Mouse (Mus musculus) neural tube, embryonic 12.5 days (tissue): ENCODE measurements at regions not wholly inside any gene's neighbourhood (a gene's known extent, or its start where the extent isn't known, plus 50 kb on each side); places are given as distances from the start of the nearest gene placed in this dataset.
"Not testable (repeated sequence)": the region's sequence is repeated elsewhere in the genome, so short reads cannot be mapped to it uniquely, and the experiment has no call there.

Source experiments
- ATAC-seq: fragments of 200-750 bp; cut with Nextera tagmentation; 2 replicates; pipeline ENCODE4 v1.8.0; 2017; ENCODE audit warnings: low read depth, mild to moderate bottlenecking, moderate TSS enrichment, moderate library complexity; ENCODE audit not compliant: low FRiP score
- H3K27ac ChIP-seq: fragments of 300-500 bp; sonication (generic); 2 replicates; pipeline ENCODE4 v1.5.1; 2016
- H3K27me3 ChIP-seq: fragments of 300-500 bp; sonication (generic); replicated peaks from 2 replicates; pipeline ENCODE4 v1.6.1; 2016; ENCODE audit warnings: mild to moderate bottlenecking
- H3K36me3 ChIP-seq: fragments of 300-500 bp; sonication (generic); 2 replicates; pipeline ENCODE4 v1.6.1; 2016; ENCODE audit warnings: mild to moderate bottlenecking
- H3K4me1 ChIP-seq: fragments of 300-500 bp; sonication (generic); 2 replicates; pipeline ENCODE4 v1.6.1; 2016
- H3K4me2 ChIP-seq: fragments of 300-500 bp; sonication (generic); replicated peaks from 2 replicates; pipeline ENCODE4 v1.6.1; 2016; ENCODE audit warnings: mild to moderate bottlenecking
- H3K4me3 ChIP-seq: fragments of 300-500 bp; sonication (generic); 2 replicates; pipeline ENCODE4 v1.5.1; 2016
- H3K9ac ChIP-seq: fragments of 300-500 bp; sonication (generic); 2 replicates; pipeline ENCODE4 v1.6.1; 2016; ENCODE audit warnings: mild to moderate bottlenecking
- H3K9me3 ChIP-seq: fragments of 300-500 bp; sonication (generic); 2 replicates; pipeline ENCODE4 v1.6.1; 2016; ENCODE audit warnings: mild to moderate bottlenecking
- WGBS: fragments of 180-500 bp; shearing (Covaris S2); methylation state at CpG from one replicate; pipeline ENCODE4 v1.1.7; 2016; 5-methylcytosine and 5-hydroxymethylcytosine counted together

- ATAC-seq: no peak
- H3K27me3 ChIP-seq: no peaks in the 10 kb centered on the region
- H3K4me2 ChIP-seq: no peak overlapping the region
- no peaks in the 10 kb centered on the region for H3K36me3 ChIP-seq
- H3K27ac ChIP-seq: no peak overlapping the region
- no peak overlapping the region for H3K9ac ChIP-seq
- no peak overlapping the region for H3K4me3 ChIP-seq
- H3K9me3 ChIP-seq: no peaks in the 10 kb centered on the region
- 85% methylated on average over 8 of the region's 8 CpGs for WGBS
- H3K4me1 ChIP-seq: no peaks in the 10 kb centered on the region
Measured at GRCm38 (mm10) chr6:81815248-81815961, 108.1 kb upstream of the Gcfc2 start.

GRCm38 (mm10) chr6:81815962-81816338, 107.5 kb upstream of the Gcfc2 start:
- Histone ChIP-seq H3K4me3 (no peak overlapping the region), H3K27me3 (no peaks in the 10 kb centered on the region), H3K36me3 (no peaks in the 10 kb centered on the region), H3K4me2 (no peak overlapping the region), H3K9me3 (no peaks in the 10 kb centered on the region), H3K4me1 (no peaks in the 10 kb centered on the region), H3K27ac (no peak overlapping the region), H3K9ac (no peak overlapping the region)
- 88% methylated on average over 7 of the region's 7 CpGs for WGBS
- ATAC-seq: no peak

- H3K9ac ChIP-seq: no peak overlapping the region
- no peak overlapping the region for H3K27ac ChIP-seq
- no peaks in the 10 kb centered on the region for H3K9me3 ChIP-seq
- H3K36me3 ChIP-seq: no peaks in the 10 kb centered on the region
- no peak overlapping the region for H3K4me2 ChIP-seq
- H3K27me3 ChIP-seq: no peaks in the 10 kb centered on the region
- H3K4me3 ChIP-seq: no peak overlapping the region
- 74% methylated on average over 9 of the region's 9 CpGs for WGBS
- ATAC-seq: peak; percentile 66; the same call in 1 of the 2 replicates
- H3K4me1 ChIP-seq: no peaks in the 10 kb centered on the region
Measured at GRCm38 (mm10) chr6:81817050-81817827, 106.2 kb upstream of the Gcfc2 start.

- Histone ChIP-seq H3K9ac (no peak overlapping the region), H3K4me1 (no peaks in the 10 kb centered on the region), H3K36me3 (no peaks in the 10 kb centered on the region), H3K4me2 (no peak overlapping the region), H3K27me3 (no peaks in the 10 kb centered on the region), H3K4me3 (no peak overlapping the region), H3K9me3 (no peaks in the 10 kb centered on the region), H3K27ac (no peak overlapping the region)
- no peak for ATAC-seq
- 97% methylated on average over 10 of the region's 10 CpGs for WGBS
Measured at GRCm38 (mm10) chr6:81818573-81818972, 104.9 kb upstream of the Gcfc2 start.

GRCm38 (mm10) chr6:81820078-81820477, 103.4 kb upstream of the Gcfc2 start:
- Histone ChIP-seq H3K4me2 (no peak overlapping the region), H3K4me3 (no peak overlapping the region), H3K36me3 (no peaks in the 10 kb centered on the region), H3K9me3 (no peaks in the 10 kb centered on the region), H3K27ac (no peak overlapping the region), H3K9ac (no peak overlapping the region), H3K4me1 (no peaks in the 10 kb centered on the region), H3K27me3 (no peaks in the 10 kb centered on the region)
- 76% methylated on average over 5 of the region's 5 CpGs for WGBS
- ATAC-seq: no peak

- Histone ChIP-seq H3K27ac (no peak overlapping the region), H3K27me3 (no peaks in the 10 kb centered on the region), H3K36me3 (no peaks in the 10 kb centered on the region), H3K9ac (no peak overlapping the region), H3K9me3 (no peaks in the 10 kb centered on the region), H3K4me1 (no peaks in the 10 kb centered on the region), H3K4me3 (no peak overlapping the region), H3K4me2 (no peak overlapping the region)
- no peak for ATAC-seq
- 66% methylated on average over 11 of the region's 11 CpGs for WGBS
Measured at GRCm38 (mm10) chr6:81839474-81840153, 83.9 kb upstream of the Gcfc2 start.

GRCm38 (mm10) chr6:81868207-81868606, 55.3 kb upstream of the Gcfc2 start:
- H3K9ac ChIP-seq, H3K27ac ChIP-seq, H3K36me3 ChIP-seq, H3K9me3 ChIP-seq, H3K27me3 ChIP-seq, ATAC-seq, H3K4me1 ChIP-seq, H3K4me3 ChIP-seq, H3K4me2 ChIP-seq: not testable (repeated sequence)
- 91% methylated on average over 13 of the region's 13 CpGs for WGBS
